Mouse (Mus musculus) MEL-GATA-1-ER (cell line): ENCODE measurements around the gene Gen1.

ENCODE experiments used
- DNase-seq: peaks from one replicate; pipeline ENCODE4 v3.0.0-alpha.2; 2012; ENCODE audit warnings: low read depth; ENCODE audit errors: extremely low read depth

Gen1 gene

GRCm38 (mm10) chr12:11224722-11225121, 40.9 kb downstream of the Gen1 start:
- DNase-seq = no peak

GRCm38 (mm10) chr12:11223090-11223489, 42.5 kb downstream of the Gen1 start:
- no peak for DNase-seq

- no peak for DNase-seq
These were observed 43.0 kb downstream of the Gen1 start for GRCm38 (mm10) chr12:11222566-11222965.

GRCm38 (mm10) chr12:11221524-11222330, 43.9 kb downstream of the Gen1 start:
- no peak for DNase-seq

- no peak for DNase-seq
These were observed 47.8 kb downstream of the Gen1 start for GRCm38 (mm10) chr12:11217726-11218250.

- DNase-seq = no peak
These were observed 49.1 kb downstream of the Gen1 start for GRCm38 (mm10) chr12:11216454-11216853.

GRCm38 (mm10) chr12:11215555-11215954, 50.0 kb downstream of the Gen1 start:
- DNase-seq = no peak

GRCm38 (mm10) chr12:11214776-11215175, 50.8 kb downstream of the Gen1 start:
- DNase-seq = no peak

GRCm38 (mm10) chr12:11212881-11213280, 52.7 kb downstream of the Gen1 start:
- no peak for DNase-seq

GRCm38 (mm10) chr12:11210361-11210760, 55.2 kb downstream of the Gen1 start:
- no peak for DNase-seq

- no peak for DNase-seq
These were observed 56.0 kb downstream of the Gen1 start for GRCm38 (mm10) chr12:11209636-11210035.

- no peak for DNase-seq
These were observed 56.7 kb downstream of the Gen1 start, which contains the start of gene Msgn1 for GRCm38 (mm10) chr12:11208872-11209271. Gene Msgn1 (minus strand): TSS chr12:11208972.

GRCm38 (mm10) chr12:11206321-11206720, 59.3 kb downstream of the Gen1 start:
- DNase-seq = no peak

- DNase-seq = no peak
These were observed 61.6 kb downstream of the Gen1 start for GRCm38 (mm10) chr12:11203694-11204665.

- DNase-seq = no peak
These were observed 63.1 kb downstream of the Gen1 start for GRCm38 (mm10) chr12:11202476-11202875.

GRCm38 (mm10) chr12:11200711-11201110, 64.9 kb downstream of the Gen1 start:
- DNase-seq = no peak

GRCm38 (mm10) chr12:11198551-11198950, 67.0 kb downstream of the Gen1 start:
- no peak for DNase-seq

GRCm38 (mm10) chr12:11198026-11198425, 67.6 kb downstream of the Gen1 start:
- DNase-seq = no peak

- DNase-seq = no peak
These were observed 68.8 kb downstream of the Gen1 start for GRCm38 (mm10) chr12:11196830-11197229.

GRCm38 (mm10) chr12:11196142-11196597, 69.4 kb downstream of the Gen1 start:
- DNase-seq = no peak

- DNase-seq = no peak
These were observed 70.6 kb downstream of the Gen1 start for GRCm38 (mm10) chr12:11195031-11195430.
